Mouse (Mus musculus) MEL (cell line): ENCODE measurements around the gene Auts2. TPM values are rescaled to one million over a fixed set of nuclear protein-coding genes. Genes with fewer than 3 reads are reported as not detected.

Experiments
- DNase-seq: peaks from one replicate; pipeline ENCODE4 v3.0.0; 2011; ENCODE audit warnings: low read depth, low spot score
- H3K27ac ChIP-seq: 2 replicates; pipeline ENCODE4 v1.5.1; 2012; ENCODE audit warnings: low read depth, mild to moderate bottlenecking, control low read depth, low read length, moderate library complexity; ENCODE audit not compliant: control insufficient read depth
- H3K27me3 ChIP-seq, 2 experiments: fragments of 150-350 bp in 1 of 2; sonication (generic) in 1 of 2; 2 replicates each; pipeline ENCODE4 v1.6.1; 2012; ENCODE audit warnings: low read length in 2 of 2, mild to moderate bottlenecking in 2 of 2, improper control_type of control experiment in 1 of 2, moderate library complexity in 1 of 2; ENCODE audit not compliant: insufficient read depth in 2 of 2, control insufficient read depth in 1 of 2
- H3K36me3 ChIP-seq, 2 experiments: 2 replicates each; pipeline ENCODE4 v1.6.1; 2012 to 2014; ENCODE audit warnings: low read length in 2 of 2, improper control_type of control experiment in 1 of 2, inconsistent platforms in 1 of 2, mild to moderate bottlenecking in 1 of 2; ENCODE audit not compliant: insufficient read depth in 2 of 2, control insufficient read depth in 1 of 2
- H3K4me1 ChIP-seq, 2 experiments: fragments of 150-350 bp in 1 of 2; sonication (generic) in 1 of 2; 2 replicates each; pipeline ENCODE4 v1.6.1; 2012; ENCODE audit warnings: low read length in 2 of 2, improper control_type of control experiment in 1 of 2, mild to moderate bottlenecking in 1 of 2; ENCODE audit not compliant: insufficient read depth in 2 of 2, control insufficient read depth in 1 of 2
- H3K4me3 ChIP-seq, 2 experiments: fragments of 150-350 bp in 1 of 2; sonication (generic) in 1 of 2; 2 replicates each; pipeline ENCODE4 v1.5.1; 2012; ENCODE audit warnings: low read depth in 2 of 2, low read length in 2 of 2, mild to moderate bottlenecking in 2 of 2, moderate library complexity in 2 of 2, control low read depth in 1 of 2, improper control_type of control experiment in 1 of 2; ENCODE audit not compliant: control insufficient read depth in 1 of 2, insufficient read depth in 1 of 2
- H3K79me2 ChIP-seq: 2 replicates; pipeline ENCODE4 v1.6.1; 2012; ENCODE audit warnings: mild to moderate bottlenecking, low read length, moderate library complexity; ENCODE audit not compliant: control insufficient read depth, poor library complexity, insufficient read depth
- H3K9ac ChIP-seq: 2 replicates; pipeline ENCODE4 v1.6.1; 2012; ENCODE audit warnings: low read depth, mild to moderate bottlenecking, control low read depth, low read length, moderate library complexity; ENCODE audit not compliant: control insufficient read depth, poor library complexity, severe bottlenecking
- H3K9me3 ChIP-seq: fragments of 150-350 bp; sonication (generic); replicated peaks from 2 replicates; pipeline ENCODE4 v1.6.1; 2012; ENCODE audit warnings: mild to moderate bottlenecking, low read length, improper control_type of control experiment, moderate library complexity; ENCODE audit not compliant: insufficient read depth
- EP300 ChIP-seq, 2 experiments: IDR thresholded peaks; 2 replicates each; pipeline ENCODE4 v1.6.1; 2011; ENCODE audit warnings: improper control_type of control experiment in 2 of 2, low read length in 2 of 2, low read depth in 1 of 2, mild to moderate bottlenecking in 1 of 2
- GATA1 ChIP-seq: IDR thresholded peaks from 2 replicates; pipeline ENCODE4 v1.6.1; 2011; ENCODE audit warnings: low read depth, low read length, improper control_type of control experiment
- MAFK ChIP-seq: IDR thresholded peaks from 2 replicates; pipeline ENCODE4 v1.6.1; 2011; ENCODE audit warnings: low read depth, mild to moderate bottlenecking, low read length, improper control_type of control experiment, borderline replicate concordance
- MYB ChIP-seq: IDR thresholded peaks from 2 replicates; pipeline ENCODE4 v1.6.1; 2011; ENCODE audit warnings: mild to moderate bottlenecking, low read depth, low read length, improper control_type of control experiment
- NRF1 ChIP-seq: IDR thresholded peaks from 2 replicates; pipeline ENCODE4 v1.6.1; 2014; ENCODE audit warnings: low read depth, mild to moderate bottlenecking, inconsistent platforms, low read length, improper control_type of control experiment, moderate library complexity; ENCODE audit not compliant: poor library complexity, insufficient read depth, severe bottlenecking
- POLR2A ChIP-seq, 2 experiments: IDR thresholded peaks; 2 replicates each; pipeline ENCODE4 v1.6.1; 2011 to 2012; ENCODE audit warnings: low read length in 2 of 2, mild to moderate bottlenecking in 2 of 2, control low read depth in 1 of 2, improper control_type of control experiment in 1 of 2, low read depth in 1 of 2, moderate library complexity in 1 of 2; ENCODE audit not compliant: control insufficient read depth in 1 of 2, insufficient read depth in 1 of 2, poor library complexity in 1 of 2
- POLR2AphosphoS5 ChIP-seq: IDR thresholded peaks from 2 replicates; pipeline ENCODE4 v1.6.1; 2012; ENCODE audit warnings: low read depth, borderline replicate concordance, mild to moderate bottlenecking, inconsistent platforms, low read length, moderate library complexity, mixed read lengths
- RAD21 ChIP-seq: IDR thresholded peaks from 2 replicates; pipeline ENCODE4 v1.6.1; 2011; ENCODE audit warnings: mild to moderate bottlenecking, low read depth, low read length, improper control_type of control experiment
- SIN3A ChIP-seq: IDR thresholded peaks from 2 replicates; pipeline ENCODE4 v1.6.1; 2012; ENCODE audit warnings: low read length, improper control_type of control experiment, inconsistent platforms
- SMC3 ChIP-seq: IDR thresholded peaks from 2 replicates; pipeline ENCODE4 v1.6.1; 2011; ENCODE audit warnings: low read depth, low read length, improper control_type of control experiment
- TAL1 ChIP-seq: IDR thresholded peaks from 2 replicates; pipeline ENCODE4 v1.6.1; 2012; ENCODE audit warnings: mild to moderate bottlenecking, inconsistent platforms, low read length, moderate library complexity, mixed read lengths
- TCF12 ChIP-seq: IDR thresholded peaks from 2 replicates; pipeline ENCODE4 v1.6.1; 2014; ENCODE audit warnings: low read depth, mild to moderate bottlenecking, inconsistent platforms, low read length, improper control_type of control experiment, moderate library complexity
- UBTF ChIP-seq: IDR thresholded peaks from 2 replicates; pipeline ENCODE4 v1.6.1; 2012; ENCODE audit warnings: low read depth, mild to moderate bottlenecking, inconsistent platforms, low read length, improper control_type of control experiment, moderate library complexity, borderline replicate concordance; ENCODE audit not compliant: insufficient read depth
- ZKSCAN1 ChIP-seq: IDR thresholded peaks from 2 replicates; pipeline ENCODE4 v1.6.1; 2012; ENCODE audit warnings: low read depth, mild to moderate bottlenecking, inconsistent platforms, low read length, improper control_type of control experiment, moderate library complexity
- ZMIZ1 ChIP-seq: IDR thresholded peaks from 2 replicates; pipeline ENCODE4 v1.6.1; 2012; ENCODE audit warnings: low read depth, mild to moderate bottlenecking, inconsistent platforms, low read length, improper control_type of control experiment, moderate library complexity
- polyA plus RNA-seq, 2 experiments: library from polyadenylated mRNA; stranded (reverse) in 1 of 2; unstranded in 1 of 2; fragments of >175 nt in 1 of 2; fragments of >200 nt in 1 of 2; gene quantifications; 2 replicates each; pipeline versions ENCODE4 v1.2.1 to v1.2.4; 2012; ENCODE audit warnings: low replicate concordance in 2 of 2, low read depth in 1 of 2; ENCODE audit not compliant: insufficient read length in 2 of 2, insufficient read depth in 1 of 2, missing spikeins in 1 of 2
- total RNA-seq: library from RNA; depleted of rRNA; stranded (reverse); fragments of 300-350 nt; gene quantifications from 2 replicates; pipeline ENCODE4 v1.2.3, GENCODE M21; 2012

Auts2 gene
- total and polyA plus RNA-seq, 3 experiments: not detected

DNA sequence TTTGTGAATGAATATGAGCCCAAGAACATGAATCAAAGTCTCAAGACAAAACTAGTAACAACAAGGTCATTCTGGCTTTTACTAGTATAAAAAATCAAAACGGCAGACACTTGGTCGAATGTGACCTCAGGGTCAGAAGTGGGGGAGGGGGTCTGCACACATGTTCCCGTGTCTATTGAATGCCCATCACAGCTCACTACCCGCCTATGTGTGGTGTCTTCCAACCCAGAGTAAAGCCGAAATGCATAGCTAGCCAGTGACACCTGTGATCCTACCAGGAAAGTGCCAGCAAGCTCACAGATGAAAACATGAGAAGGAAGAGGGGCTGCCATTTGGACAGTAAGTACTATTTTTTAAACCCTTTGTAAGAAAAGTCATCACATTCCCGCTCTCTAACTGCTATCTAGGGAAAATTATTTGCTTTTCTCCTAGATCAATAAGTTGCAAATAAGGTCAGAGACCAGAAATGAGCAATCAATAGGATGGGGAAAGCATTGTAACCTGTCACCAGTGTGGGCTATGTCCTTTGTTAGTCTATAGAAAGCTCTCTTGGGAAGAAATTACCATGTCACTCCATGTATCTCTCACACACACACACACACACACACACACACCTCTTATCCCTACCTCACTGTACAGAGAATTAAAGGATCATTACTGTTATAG lies 94.6 kb downstream of the Auts2 start:
- Histone ChIP-seq H3K27ac (no peak overlapping the region), H3K4me1 (no peaks in the 10 kb centered on the region), H3K79me2 (no peaks in the 10 kb centered on the region), H3K27me3 (no peaks in the 10 kb centered on the region), H3K36me3 (no peaks in the 10 kb centered on the region), H3K4me3 (no peak overlapping the region), H3K9ac (no peak overlapping the region), H3K9me3 (no peaks in the 10 kb centered on the region)
- TF ChIP-seq MYB: no peak
- TF ChIP-seq POLR2A (IDR thresholded peaks at IDR 0.05; ENCODE audit: control insufficient read depth in 1 of 2, insufficient read depth in 1 of 2, low read depth in 1 of 2, low read length in 2 of 2, poor library complexity in 1 of 2): no peak
- TF ChIP-seq UBTF: no peak
- TF ChIP-seq EP300 (IDR thresholded peaks at IDR 0.05; ENCODE audit: low read depth in 1 of 2, low read length in 2 of 2): no peak
- TF ChIP-seq ZMIZ1: no peak
- TF ChIP-seq SMC3: no peak
- no peak for TF ChIP-seq GATA1
- no peak for TF ChIP-seq RAD21
- no peak for TF ChIP-seq ZKSCAN1
- no peak for DNase-seq

DNA sequence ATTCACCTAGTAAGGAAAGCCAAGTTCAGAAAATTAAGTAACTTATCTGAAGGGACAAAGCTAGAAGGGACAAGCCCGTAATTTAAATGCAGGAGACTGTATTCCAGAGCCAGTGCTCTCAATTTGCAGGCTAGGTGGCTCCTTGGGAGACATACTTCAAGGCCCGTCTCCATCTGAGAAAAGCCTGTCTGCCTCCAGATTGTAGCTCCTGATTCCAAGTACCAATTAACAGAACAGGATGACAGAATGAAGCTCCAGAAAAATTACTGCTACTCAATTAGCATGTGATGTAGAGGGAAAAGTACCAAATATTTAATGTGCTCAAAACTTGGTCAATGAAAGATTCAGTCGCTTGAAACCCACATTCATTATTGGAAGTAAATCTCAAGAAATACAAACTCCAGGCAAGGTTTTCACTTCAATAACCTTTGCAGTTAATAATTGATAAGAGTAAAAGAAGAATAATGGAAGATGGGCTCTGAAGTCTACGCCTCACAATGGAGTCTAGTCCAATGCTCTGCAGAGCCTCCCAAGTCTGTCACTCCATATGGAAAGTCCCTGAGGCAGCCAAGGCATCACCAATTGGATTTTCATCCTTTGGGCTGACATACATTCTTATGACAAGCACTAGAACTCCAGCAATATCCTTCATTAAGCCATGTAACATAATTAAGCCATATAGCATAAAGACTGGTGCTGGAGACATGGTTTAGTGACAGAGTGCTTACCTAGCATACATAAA lies 97.8 kb downstream of the Auts2 start:
- Histone ChIP-seq H3K27ac (no peak overlapping the region), H3K4me3 (no peak overlapping the region), H3K79me2 (no peaks in the 10 kb centered on the region), H3K27me3 (no peaks in the 10 kb centered on the region), H3K36me3 (no peaks in the 10 kb centered on the region), H3K4me1 (no peaks in the 10 kb centered on the region), H3K9me3 (no peaks in the 10 kb centered on the region), H3K9ac (no peak overlapping the region)
- DNase-seq: no peak
- TF ChIP-seq EP300 (IDR thresholded peaks at IDR 0.05; ENCODE audit: low read depth in 1 of 2, low read length in 2 of 2) (no peak), TAL1 (no peak), MAFK (no peak), POLR2AphosphoS5 (no peak), RAD21 (no peak), SIN3A (no peak), NRF1 (no peak), ZMIZ1 (no peak), TCF12 (no peak)
